In the genomic region with DNA sequence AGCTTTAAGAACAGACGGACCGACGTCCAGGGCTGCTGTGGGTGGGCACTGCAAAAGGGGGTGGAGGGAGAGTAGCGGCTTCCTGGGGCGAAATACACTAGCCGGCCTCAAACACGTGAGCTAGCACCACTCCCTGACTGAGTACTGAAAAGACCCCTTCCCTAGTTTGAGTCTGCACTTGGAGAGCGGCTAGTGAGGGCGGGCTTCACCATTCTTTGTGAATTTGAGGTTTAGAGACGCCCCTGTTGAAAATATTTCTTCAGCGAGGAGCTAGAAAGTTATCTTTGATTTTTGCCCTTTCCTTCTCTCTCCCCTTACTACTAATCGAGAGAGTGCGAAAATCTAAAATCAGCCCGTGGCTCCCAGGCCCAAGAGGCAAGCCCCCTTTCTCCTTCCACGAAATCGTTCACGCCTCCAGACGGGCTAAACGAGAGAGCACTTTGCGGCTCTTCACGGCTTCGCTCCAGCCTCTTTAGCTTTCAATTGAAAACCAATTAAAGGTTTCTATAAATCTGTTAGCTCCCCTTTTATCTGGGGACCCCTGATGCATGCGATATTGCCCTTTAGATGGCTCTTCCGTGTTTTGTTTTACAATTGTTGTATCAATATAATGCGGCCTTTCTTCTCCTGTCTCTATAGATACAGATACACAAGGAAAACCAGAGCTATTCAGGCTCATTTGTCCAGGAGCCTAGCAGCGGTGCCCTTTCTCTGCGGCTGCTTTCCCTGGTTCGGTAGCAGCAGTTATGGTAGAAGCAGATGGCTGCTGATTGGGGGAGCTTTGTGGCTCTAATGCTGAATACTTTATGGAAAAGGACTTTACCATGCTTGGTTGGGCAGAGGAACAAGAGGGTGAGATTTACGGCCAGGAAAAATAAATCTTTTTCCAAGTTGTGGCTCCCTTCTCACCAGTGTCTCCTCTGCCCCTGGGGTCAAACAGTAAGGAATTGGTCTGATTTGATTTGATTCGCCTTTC, we compare ENCODE assay signal across 8 mouse cellular contexts. TPM values are rescaled to one million over a fixed set of nuclear protein-coding genes. Genes with fewer than 3 reads are reported as not detected.
DNase-seq lines count a peak whose midpoint lies in the region; ATAC-seq and TF ChIP-seq lines count a peak whose summit lies in the region.

No protein-coding gene starts in this region.

- no peak overlapping the region for H3K27ac ChIP-seq in lung, postnatal 0 days (ENCODE audit: low read length)
- no peak overlapping the region for H3K27ac ChIP-seq in limb, embryonic 14.5 days (replicated peaks; ENCODE audit: low read depth, low read length)
- H3K27ac ChIP-seq in stomach, postnatal 0 days (replicated peaks): no peak overlapping the region

- peak overlapping the region; percentile 68 for H3K4me2 ChIP-seq in lung, postnatal 0 days (replicated peaks; ENCODE audit: low read depth, low read length)
- H3K4me2 ChIP-seq in limb, embryonic 14.5 days (replicated peaks; ENCODE audit: low read depth, low read length, severe bottlenecking): no peak overlapping the region; the same call in 1 of the 2 replicates
- 0 out of 2 replicates have a peak overlapping the region, but pooled peaks have one; percentile 76 for H3K4me2 ChIP-seq in stomach, postnatal 0 days (replicated peaks; ENCODE audit: low read depth)

- H3K4me3 ChIP-seq in lung, postnatal 0 days (ENCODE audit: low read depth, low read length): 0 out of 2 replicates have a peak overlapping the region, but pooled peaks have one; percentile 46
- H3K4me3 ChIP-seq in limb, embryonic 14.5 days (replicated peaks; ENCODE audit: low read length): 0 out of 2 replicates have a peak overlapping the region, but pooled peaks have one; percentile 5
- H3K4me3 ChIP-seq in stomach, postnatal 0 days (ENCODE audit: low read depth, low read length): peak overlapping the region; percentile 43; the same call in 1 of the 2 replicates

- no peaks in the 10 kb centered on the region for H3K9me3 ChIP-seq in lung, postnatal 0 days (ENCODE audit: low read length)
- H3K9me3 ChIP-seq in limb, embryonic 14.5 days (ENCODE audit: control insufficient read depth, low read length): no peaks in the 10 kb centered on the region
- H3K9me3 ChIP-seq in stomach, postnatal 0 days (ENCODE audit: control insufficient read depth, low read length): no peaks in the 10 kb centered on the region

- no peak for TF ChIP-seq CTCF in lung, postnatal 0 days (IDR thresholded peaks at IDR 0.05)
- no peak for TF ChIP-seq CTCF in stomach, postnatal 0 days (IDR thresholded peaks at IDR 0.05; ENCODE audit: low read depth)

- DNase-seq in cerebellum, postnatal 10 days: peak; percentile 60 to 64
- DNase-seq in cerebellum, adult 9-11 months: no peak
- DNase-seq in lung, postnatal 0 days (ENCODE audit: low spot score): no peak
- DNase-seq in lung, postnatal 14 days: no peak
- DNase-seq in limb, embryonic 14.5 days (ENCODE audit: low spot score): no peak
- no peak for DNase-seq in stomach, postnatal 0 days (ENCODE audit: low spot score)
- DNase-seq in lung, adult 18-20 months: no peak
- no peak for DNase-seq in cerebellum, adult 11-12 months

- TF ChIP-seq POLR2A in limb, embryonic 14.5 days (IDR thresholded peaks at IDR 0.05; ENCODE audit: borderline replicate concordance, extremely low read depth, insufficient read depth, insufficient read length): no peak

- no peak overlapping the region for H3K9ac ChIP-seq in lung, postnatal 0 days (replicated peaks; ENCODE audit: low read depth)
- H3K9ac ChIP-seq in limb, embryonic 14.5 days (ENCODE audit: low read depth, low read length, severe bottlenecking): no peak overlapping the region
- H3K9ac ChIP-seq in stomach, postnatal 0 days (ENCODE audit: low read length): no peak overlapping the region

- no peak for TF ChIP-seq EP300 in lung, postnatal 0 days (IDR thresholded peaks at IDR 0.05)
- TF ChIP-seq EP300 in stomach, postnatal 0 days (optimal IDR thresholded peaks at IDR 0.05): no peak

- no peak for ATAC-seq in lung, postnatal 0 days
- no peak for ATAC-seq in limb, embryonic 14.5 days (ENCODE audit: low FRiP score, low read depth)
- ATAC-seq in stomach, postnatal 0 days (ENCODE audit: low FRiP score, low TSS enrichment): no peak

- H3K27me3 ChIP-seq in lung, postnatal 0 days (replicated peaks; ENCODE audit: insufficient read depth, low read length): peaks cover 56% of the 10 kb centered on the region
- H3K27me3 ChIP-seq in limb, embryonic 14.5 days (ENCODE audit: control insufficient read depth, insufficient read depth, low read length): peaks cover 87% of the 10 kb centered on the region
- peaks cover 14% of the 10 kb centered on the region; the same call in 1 of the 2 replicates for H3K27me3 ChIP-seq in stomach, postnatal 0 days (ENCODE audit: control insufficient read depth, insufficient read depth, low read length)

- 19% methylated on average over 30 of the region's 30 CpGs for WGBS in lung, postnatal 0 days
- WGBS in limb, embryonic 14.5 days: 3% methylated on average over 30 of the region's 30 CpGs
- whole genome bisulfite sequencing in stomach, postnatal 0 days: 13% methylated on average over 30 of the region's 30 CpGs

- no peaks in the 10 kb centered on the region for H3K36me3 ChIP-seq in lung, postnatal 0 days (ENCODE audit: insufficient read depth, low read length)
- no peaks in the 10 kb centered on the region for H3K36me3 ChIP-seq in limb, embryonic 14.5 days (ENCODE audit: control insufficient read depth, insufficient read depth, low read length)
- H3K36me3 ChIP-seq in stomach, postnatal 0 days (ENCODE audit: control insufficient read depth, insufficient read depth, low read length): no peaks in the 10 kb centered on the region

- H3K4me1 ChIP-seq in lung, postnatal 0 days (ENCODE audit: insufficient read depth, low read depth, low read length): 0 out of 2 replicates have a peak, but pooled peaks cover 5% of the 10 kb centered on the region
- H3K4me1 ChIP-seq in limb, embryonic 14.5 days (ENCODE audit: control insufficient read depth, insufficient read depth, low read length): peaks cover 15% of the 10 kb centered on the region
- 0 out of 2 replicates have a peak, but pooled peaks cover 4% of the 10 kb centered on the region for H3K4me1 ChIP-seq in stomach, postnatal 0 days (replicated peaks; ENCODE audit: control insufficient read depth, insufficient read depth)

RNA-seq across cellular contexts. Expression of a gene that starts 2.7 kb away (rescaled TPM):
- polyA plus RNA-seq in lung, postnatal 0 days (2015; fragmentation: Nextera tagmentation; extraction: Ambion mirVana): 0.99 and 2.3 TPM in 2 replicates
- polyA plus RNA-seq in limb, embryonic 14.5 days (2012; rRNA removed): 1.7 and 2.0 TPM in 2 replicates
- 0.54 and 0.58 TPM in 2 replicates for polyA plus RNA-seq in limb, embryonic 14.5 days (2014; fragmentation: Nextera tagmentation; extraction: Ambion mirVana)
- 0.06 and 0.07 TPM in 2 replicates for polyA plus RNA-seq in stomach, postnatal 0 days (2015; fragmentation: Nextera tagmentation; extraction: Ambion mirVana)

Comparison
In these comparisons a context has a peak if more than half of its experiments do, and no peak if none do; other contexts are left out.
1. DNase-seq: peak in cerebellum, postnatal 10 days (2 of 2); none in cerebellum, adult 9-11 months (single experiment), lung, postnatal 0 days (single experiment), lung, postnatal 14 days (single experiment), limb, embryonic 14.5 days (single experiment), stomach, postnatal 0 days (single experiment), lung, adult 18-20 months (0 of 2) and cerebellum, adult 11-12 months (single experiment).
2. Peak in every context shown above with its lines, with median percentiles within 50 percentile points of each other: H3K4me3 ChIP-seq.